Mouse (Mus musculus) heart, adult 2 months (tissue): ENCODE measurements around the gene Fli1.

Experiments
- EP300 ChIP-seq: fragments of 200-500 bp; IDR thresholded peaks from 2 replicates; pipeline ENCODE4 v1.6.1; 2011; ENCODE audit warnings: low read depth, low read length, control low read depth; ENCODE audit not compliant: insufficient read depth
- POLR2A ChIP-seq: fragments of 200-500 bp; IDR thresholded peaks from 2 replicates; pipeline ENCODE4 v1.6.1; 2011; ENCODE audit warnings: mild to moderate bottlenecking, low read depth, low read length, control low read depth; ENCODE audit not compliant: insufficient read depth

- TF ChIP-seq EP300 (peak; percentile 50), POLR2A (no peak)
These were observed 141.9 kb downstream of the Fli1 start for GRCm38 (mm10) chr9:32400662-32401161.
